Mouse (Mus musculus): ENCODE measurements around the gene Sgtb. TPM values are rescaled to one million over a fixed set of nuclear protein-coding genes. Genes with fewer than 3 reads are reported as not detected.

Gene Sgtb
- polyA plus RNA-seq, 1 experiment from 2014 or later, result 4.9 TPM

Other genes starting within 250 kb of the Sgtb start
- 15.4 and 20.3 TPM in 2 replicates for gene Erbin, start 189.2 kb upstream of the Sgtb start, polyA plus RNA-seq (2015; fragmentation: Nextera tagmentation; extraction: Ambion mirVana)
- gene Nln, start 127 bp upstream of the Sgtb start, polyA plus RNA-seq (2015; fragmentation: Nextera tagmentation; extraction: Ambion mirVana), result 13.8 and 14.3 TPM in 2 replicates
- gene Trappc13, start 68.7 kb downstream of the Sgtb start, polyA plus RNA-seq (2015; fragmentation: Nextera tagmentation; extraction: Ambion mirVana), result 51.7 and 54.2 TPM in 2 replicates
- 17.2 and 17.8 TPM in 2 replicates for gene Trim23, start 69.1 kb downstream of the Sgtb start, polyA plus RNA-seq (2015; fragmentation: Nextera tagmentation; extraction: Ambion mirVana)
- gene Cenpk, start 118.9 kb downstream of the Sgtb start, polyA plus RNA-seq (2015; fragmentation: Nextera tagmentation; extraction: Ambion mirVana), result 47.5 and 60.2 TPM in 2 replicates
- gene Ppwd1, start 119.1 kb downstream of the Sgtb start, polyA plus RNA-seq (2015; fragmentation: Nextera tagmentation; extraction: Ambion mirVana), result 13.2 and 15.2 TPM in 2 replicates
- gene Adamts6, start 178.1 kb downstream of the Sgtb start, polyA plus RNA-seq (2015; fragmentation: Nextera tagmentation; extraction: Ambion mirVana), result 2.4 and 3.0 TPM in 2 replicates